Mouse (Mus musculus): ENCODE measurements around the gene Dnajc16.

Dnajc16 gene

DNA sequence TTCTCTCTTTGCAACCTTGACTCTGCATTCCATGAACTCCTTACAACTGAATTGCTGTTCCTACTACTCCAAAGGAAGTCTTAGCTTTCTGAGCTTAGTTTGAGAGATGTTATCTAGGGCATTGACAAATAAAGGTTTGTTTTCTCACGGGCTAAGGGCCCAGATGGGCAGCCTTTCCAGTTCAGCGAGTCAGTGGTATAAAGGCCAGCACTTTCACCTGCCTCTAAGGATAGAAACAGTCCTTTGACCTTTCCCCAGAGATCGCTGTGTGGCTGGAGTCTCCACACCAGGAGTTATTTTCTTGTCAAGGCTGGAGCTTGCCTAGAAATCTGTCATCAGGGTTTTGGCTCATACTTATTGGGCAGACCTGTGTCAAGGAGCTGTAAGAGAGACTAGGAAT is 65.0 kb downstream of the Dnajc16 start:
- in situ Hi-C loops (cut with MboI, MseI), result no loop called here

DNA sequence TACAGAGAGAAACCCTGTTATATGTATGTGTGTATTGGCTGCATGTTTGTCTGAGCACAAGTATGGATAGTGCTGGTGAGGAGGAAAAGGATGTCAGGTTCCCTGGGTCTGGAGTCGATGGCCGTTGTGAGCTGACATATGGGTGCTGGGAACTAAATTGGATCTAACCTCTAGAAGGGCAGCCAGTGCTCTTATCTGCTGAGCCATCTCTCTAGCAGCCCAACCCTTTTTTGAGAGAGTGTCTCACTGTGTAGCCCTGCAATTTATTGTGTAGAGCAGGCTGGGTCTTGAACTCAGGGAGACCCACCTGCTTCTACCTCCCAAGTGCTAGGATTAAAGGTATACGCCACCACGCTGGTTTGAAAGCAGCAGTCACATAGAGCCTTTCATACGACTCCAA is 65.5 kb downstream of the Dnajc16 start:
- in situ Hi-C loops (cut with MboI, MseI), result no loop called here

DNA sequence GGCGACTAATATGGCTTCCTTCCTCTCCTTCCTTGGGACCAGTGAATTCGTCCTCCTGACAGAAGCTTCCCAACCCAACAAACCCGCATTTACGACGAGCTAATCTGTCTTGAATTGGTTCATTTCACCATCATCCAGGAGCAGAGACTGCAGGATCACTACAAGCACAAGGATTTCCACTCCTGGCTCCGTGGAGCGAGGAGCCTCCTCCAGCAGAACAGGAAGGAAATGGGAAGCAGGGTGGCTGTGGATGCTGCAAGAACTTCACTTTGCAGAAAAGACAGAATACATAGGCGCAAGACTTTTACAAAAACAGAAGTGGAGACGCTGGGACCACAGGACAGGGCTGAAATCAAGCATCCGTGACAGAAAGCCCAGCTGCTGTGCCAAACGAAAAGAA is 66.1 kb downstream of the Dnajc16 start:
- in situ Hi-C loops (cut with MboI, MseI), result loop anchor here in 1 of 2 experiments (5.0 kb wide), 1 partner anchor 68 kb away; the partner anchor contains the start of genes Casp9 and Dnajc16

DNA sequence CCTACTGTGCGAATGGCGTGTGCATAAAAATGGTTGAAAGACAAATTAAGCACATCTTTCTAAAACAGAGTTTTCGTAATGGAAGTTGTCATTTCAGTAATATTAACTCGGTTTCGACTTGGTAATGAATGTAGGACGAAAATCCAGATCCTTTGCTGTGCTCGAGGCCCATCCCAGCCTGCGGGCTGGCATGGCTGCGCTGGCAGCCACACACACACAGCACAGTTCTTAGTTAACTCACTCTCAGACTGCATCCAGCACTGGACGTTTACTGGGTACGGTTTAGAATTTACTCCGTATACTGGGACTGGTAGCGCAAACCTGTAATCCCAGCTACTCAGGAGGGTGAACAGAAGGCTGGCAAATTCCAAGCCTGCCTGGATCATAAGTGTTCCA is 67.1 kb downstream of the Dnajc16 start:
- in situ Hi-C loops (cut with MboI, MseI), result loop anchor here in 1 of 2 experiments (5.0 kb wide), 1 partner anchor 69 kb away; the partner anchor contains the start of genes Casp9 and Dnajc16

DNA sequence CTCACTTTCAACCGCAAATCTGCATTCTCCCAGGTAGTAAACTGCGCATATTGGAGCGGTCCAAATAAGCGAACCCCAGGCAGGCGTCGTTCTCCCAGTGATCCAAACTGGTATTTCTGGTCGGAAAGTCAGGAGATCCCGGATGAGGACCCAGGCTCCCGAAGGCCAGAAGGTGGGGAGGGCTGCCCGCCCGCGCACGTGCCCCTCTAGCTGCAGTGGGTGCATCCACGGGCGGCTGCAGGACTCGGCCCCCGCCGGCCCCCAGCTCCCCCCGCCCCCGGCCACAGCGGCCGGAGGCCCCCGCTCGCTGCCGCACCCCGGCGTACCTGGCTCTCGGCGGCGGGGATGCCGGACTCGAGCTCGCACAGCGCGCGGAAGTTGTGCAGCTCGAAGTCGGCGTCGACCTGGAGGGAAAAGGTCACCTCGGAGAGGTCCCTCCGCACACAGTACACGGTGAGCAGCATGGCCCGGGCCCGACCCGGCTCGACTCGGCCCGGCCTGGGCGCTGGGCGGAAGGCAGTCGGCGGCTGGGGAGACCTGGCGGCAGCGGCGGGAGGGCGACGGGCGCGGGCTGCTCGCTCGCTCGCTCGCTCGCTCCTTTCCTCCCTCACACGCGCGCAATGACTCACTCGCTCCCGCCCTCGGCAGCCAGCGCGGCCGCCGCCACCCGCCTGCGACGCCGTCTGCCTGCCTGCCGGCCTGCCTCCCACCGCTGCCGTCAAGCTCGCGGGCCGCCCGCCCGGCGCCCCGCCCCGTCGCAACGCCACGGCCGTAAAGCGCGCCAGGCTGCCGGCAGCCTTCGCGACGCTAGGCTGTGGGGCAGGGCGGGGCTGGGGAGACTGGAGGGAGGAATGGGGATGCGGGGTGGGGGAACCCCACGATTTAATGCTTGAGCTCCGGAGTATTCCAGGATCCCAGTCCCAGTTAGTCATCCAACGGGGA is 67.7 kb downstream of the Dnajc16 start, which contains the start of gene Ddi2:
TSS of gene Ddi2 (minus strand) at position 689 of the 942 bp plus-strand sequence.
- in situ Hi-C loops (cut with MboI, MseI), result loop anchor here in 1 of 2 experiments (5.0 kb wide), 1 partner anchor 69 kb away; the partner anchor contains the start of genes Casp9 and Dnajc16

DNA sequence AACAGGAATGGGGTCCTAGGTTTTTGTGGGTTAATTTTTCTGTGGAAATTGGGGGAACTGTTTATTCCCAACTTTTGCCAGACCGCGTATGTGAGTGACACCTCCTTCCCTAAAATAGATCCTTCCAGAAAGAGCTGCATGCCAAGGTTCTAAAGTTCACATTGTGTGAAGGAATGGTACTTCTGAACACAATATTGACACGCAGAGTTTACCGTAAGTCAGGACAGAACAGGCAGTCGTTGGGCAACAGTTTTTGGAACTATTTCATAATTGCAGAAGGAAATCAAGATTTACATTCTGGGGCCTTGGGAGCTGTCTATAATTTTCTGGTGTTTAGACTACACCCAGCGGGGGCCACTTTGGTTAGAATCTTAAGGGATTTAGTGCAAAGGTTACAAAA is 68.8 kb downstream of the Dnajc16 start:
- in situ Hi-C loops (cut with MboI, MseI), result loop anchor here in 1 of 2 experiments (5.0 kb wide), 1 partner anchor 70 kb away; the partner anchor contains the start of genes Casp9 and Dnajc16

DNA sequence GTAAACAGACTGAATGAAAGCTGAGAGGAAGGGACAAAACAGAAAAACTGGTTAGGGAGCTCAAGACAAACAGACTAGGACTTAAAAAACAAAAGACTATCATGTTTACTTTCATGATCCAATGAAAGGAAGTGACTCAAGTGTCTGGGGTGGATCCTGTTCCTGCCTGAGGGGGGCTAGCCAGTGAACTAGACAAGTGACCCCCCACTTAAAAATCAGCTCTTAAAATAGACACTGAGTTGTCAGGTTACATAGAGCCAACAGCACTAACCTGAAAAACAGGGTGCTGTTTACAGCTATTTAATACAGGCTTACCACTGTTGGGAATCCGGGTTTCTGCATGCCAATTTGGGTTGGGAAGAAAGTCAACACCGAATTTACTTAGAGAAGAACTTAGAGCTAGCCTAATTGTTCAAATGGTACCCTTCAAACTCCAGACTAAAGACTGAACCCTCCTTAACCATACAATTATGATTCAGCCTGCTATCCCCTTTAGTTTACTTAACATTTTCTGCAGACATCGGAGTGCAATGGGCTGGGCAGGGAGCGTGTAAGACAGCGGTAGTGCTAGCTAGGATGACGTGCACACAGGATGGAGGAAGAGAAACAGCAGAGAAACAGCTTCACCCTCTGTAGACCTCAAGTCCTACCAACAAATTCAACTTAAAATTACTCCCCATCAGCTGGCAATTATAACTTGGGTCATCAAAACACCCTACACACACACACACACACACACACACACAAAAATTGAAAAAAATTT is 69.8 kb downstream of the Dnajc16 start:
- in situ Hi-C loops (cut with MboI, MseI), result loop anchor here in 1 of 2 experiments (5.0 kb wide), 1 partner anchor 71 kb away; the partner anchor contains the start of genes Casp9 and Dnajc16

DNA sequence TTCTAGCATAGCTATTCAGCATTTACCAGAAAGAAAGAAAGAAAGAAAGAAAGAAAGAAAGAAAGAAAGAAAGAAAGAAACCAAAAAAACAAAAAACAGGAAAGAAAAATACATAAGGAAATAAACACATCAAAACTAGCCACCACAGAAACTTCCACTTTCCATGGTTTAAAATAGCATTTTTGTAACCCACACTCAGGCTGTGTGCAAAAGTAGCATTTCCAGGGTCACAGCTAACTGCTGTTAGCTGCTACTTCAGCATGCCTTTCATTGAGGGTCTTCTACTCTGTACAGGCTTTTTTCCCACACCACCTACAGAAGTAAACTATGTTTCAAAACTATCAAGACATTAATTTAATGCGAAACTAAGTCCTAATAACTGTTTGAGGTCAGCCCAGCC is 71.4 kb downstream of the Dnajc16 start:
- in situ Hi-C loops (cut with MboI, MseI), result no loop called here

DNA sequence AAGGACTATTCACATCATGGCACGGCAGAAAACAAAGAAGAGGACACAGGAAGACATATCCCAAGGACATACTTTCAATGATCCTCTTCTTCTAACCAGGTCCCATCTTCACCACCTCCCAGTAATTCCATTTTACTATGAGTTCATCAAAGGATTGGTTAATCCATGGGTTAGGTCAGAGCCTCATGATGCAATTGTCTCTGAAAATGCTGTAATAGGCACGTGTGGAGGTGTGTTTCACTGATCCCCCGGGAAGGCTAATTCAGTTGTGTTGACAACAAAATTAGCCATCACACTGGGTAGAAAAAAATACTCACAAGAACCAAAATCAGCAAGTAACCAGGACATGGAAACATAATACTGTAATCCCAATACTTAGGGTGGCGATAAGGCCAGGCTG is 73.1 kb downstream of the Dnajc16 start:
- in situ Hi-C loops (cut with MboI, MseI), result no loop called here

DNA sequence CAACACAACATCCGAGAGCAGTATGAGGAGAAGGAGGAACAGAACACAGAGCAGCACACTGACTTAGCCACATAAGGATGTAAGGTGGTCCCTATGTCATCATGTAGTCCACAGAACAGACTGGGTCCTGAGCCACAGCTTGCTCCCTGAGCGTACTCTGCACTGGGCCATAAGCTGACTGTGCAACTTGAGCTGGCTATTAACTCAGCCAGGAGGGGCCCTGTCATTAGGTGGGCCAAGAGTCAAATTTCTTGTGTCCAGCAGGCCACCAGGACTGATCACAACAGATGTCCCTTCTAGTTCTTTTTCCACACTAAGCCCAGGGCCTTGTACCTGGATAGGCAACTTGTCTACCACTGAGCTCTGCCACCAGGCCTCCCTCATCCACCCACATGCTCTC is 75.7 kb downstream of the Dnajc16 start:
- in situ Hi-C loops (cut with MboI, MseI), result no loop called here

DNA sequence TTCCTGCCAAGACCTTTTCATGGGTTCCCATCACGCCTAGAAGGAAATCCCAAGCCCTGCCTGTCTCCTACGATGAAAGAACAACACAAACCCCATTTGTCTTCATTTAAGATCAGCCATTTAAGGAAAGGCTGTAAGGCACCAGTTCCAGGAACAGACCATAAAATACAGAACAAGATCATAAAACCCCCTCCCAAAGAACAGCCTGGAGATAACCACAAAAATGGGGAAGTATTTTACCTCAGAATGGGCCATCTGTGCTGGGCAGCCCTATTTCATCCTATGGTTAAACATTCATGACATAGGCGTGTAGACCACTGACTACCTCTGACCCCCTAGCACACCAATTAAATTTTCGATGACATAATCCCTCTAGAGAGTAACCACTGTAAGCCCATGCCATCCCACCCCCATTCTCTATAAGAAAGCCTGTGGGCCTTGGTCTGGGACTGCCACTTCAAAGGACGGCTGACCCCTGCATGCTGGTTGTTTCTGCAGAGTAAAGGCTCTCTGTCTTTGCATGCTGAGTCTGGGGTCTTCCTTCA is 77.1 kb downstream of the Dnajc16 start:
- in situ Hi-C loops (cut with MboI, MseI), result no loop called here

DNA sequence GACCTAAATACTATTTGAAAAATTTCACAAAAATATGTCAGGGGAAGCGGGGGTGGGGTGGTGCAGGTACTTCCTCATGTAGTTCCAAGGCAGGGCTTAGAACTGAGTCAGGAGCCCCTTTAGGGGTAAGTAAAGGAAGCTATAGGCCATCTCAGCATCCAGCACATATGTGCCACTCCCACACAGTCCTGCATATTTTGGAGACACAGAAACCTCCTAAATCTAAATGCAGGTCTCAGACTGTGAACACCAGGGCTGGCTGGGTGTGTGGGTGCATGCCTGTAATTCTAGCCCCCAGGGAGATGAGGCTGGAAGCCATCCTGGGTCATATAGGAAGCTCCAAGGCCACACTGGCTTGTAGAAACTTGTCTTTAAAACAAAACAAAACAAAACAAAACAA is 79.5 kb downstream of the Dnajc16 start:
- in situ Hi-C loops (cut with MboI, MseI), result no loop called here
